9 mouse cellular contexts compared by ENCODE assay signal in genomic region chr3:69156484-69156883, GRCm38 (mm10). TPM values are rescaled to one million over a fixed set of nuclear protein-coding genes. Genes with fewer than 3 reads are reported as not detected.
DNase-seq lines count a peak whose midpoint lies in the region.
"Had no signal": no experiment of that assay in that cellular context is flagged by ENCODE, and none has a peak within 500 bp of the region (broad histone marks: within the 10 kb centered on the region; RNA-seq: fewer than 3 reads in every experiment).

No protein-coding gene starts in this region.

- intact Hi-C loops in gastrocnemius, postnatal 14 days (cut with DNase I; ENCODE audit: low total_unique reads): no loop called here

- 35% methylated on average over 13 of the region's 13 CpGs for WGBS in macrophage (ENCODE audit: missing documents)

- DNase-seq in right cerebral cortex, postnatal 10 days (ENCODE audit: low spot score in 2 of 2): peak; percentile 43 to 46
- no peak for DNase-seq in right cerebral cortex, adult 2 months (ENCODE audit: low spot score in 2 of 2)
- peak; percentile 34 for DNase-seq in gastrocnemius, postnatal 14 days
- peak; percentile 69 for DNase-seq in thymus, postnatal 4 days
- no peak for DNase-seq in embryo, embryonic 10 days (ENCODE audit: low spot score)
- no peak for DNase-seq in layer of hippocampus, adult 9-10 months (ENCODE audit: low spot score)

- H3K36me3 ChIP-seq in macrophage (ENCODE audit: inconsistent target): no peaks in the 10 kb centered on the region
- H3K36me3 ChIP-seq: neural tube, embryonic 12.5 days had no signal

- no peaks in the 10 kb centered on the region for H3K79me2 ChIP-seq in macrophage (ENCODE audit: inconsistent target)

- peak overlapping the region; percentile 90 for H3K27ac ChIP-seq in macrophage
- H3K27ac ChIP-seq: kidney, postnatal 0 days; neural tube, embryonic 12.5 days had no signal

- no peak overlapping the region for H3K4me3 ChIP-seq in macrophage (ENCODE audit: inconsistent target)
- H3K4me3 ChIP-seq: neural tube, embryonic 12.5 days had no signal

RNA-seq across cellular contexts. Expression of gene Kpna4, which starts 29.6 kb away (rescaled TPM):
- 10 to 100 TPM; 57.8 to 69.8 TPM for total RNA-seq in gastrocnemius, postnatal 14 days (2021)
- total RNA-seq in macrophage (2018; cell fraction: chromatin; rRNA removed): 100 to 1,000 TPM in 12 of 26 experiments, 10 to 100 TPM in 14; 64.4 to 136 (median 99.1) TPM
- 10 to 100 TPM; 48.3 to 97.0 (median 60.5) TPM for total RNA-seq in macrophage (2018; cell fraction: cytosol; rRNA removed)
- total RNA-seq in macrophage (2018; cell fraction: nucleus; rRNA removed): 100 to 1,000 TPM in 4 of 26 experiments, 10 to 100 TPM in 22; 66.6 to 132 (median 82.4) TPM
- polyA plus RNA-seq in macrophage (2018): 59.1 to 89.1 TPM (median 64.7 TPM) in 3 replicates

Comparison
In these comparisons a context has a peak if more than half of its experiments do, and no peak if none do; other contexts are left out.
1. DNase-seq: peak in right cerebral cortex, postnatal 10 days (2 of 2), gastrocnemius, postnatal 14 days (single experiment) and thymus, postnatal 4 days (single experiment); none in right cerebral cortex, adult 2 months (0 of 2), embryo, embryonic 10 days (single experiment) and layer of hippocampus, adult 9-10 months (single experiment).